Mouse (Mus musculus) Muller cell, postnatal 12 days (primary cell): ENCODE data around the gene Eid3.
A peak's percentile ranks its signal among the peaks of the same experiment; 100 is the strongest.

Source experiments
- DNase-seq: peaks from one replicate; pipeline ENCODE4 v3.0.0-alpha.2; 2015; ENCODE audit errors: inconsistent ontology term

Eid3 gene

DNA sequence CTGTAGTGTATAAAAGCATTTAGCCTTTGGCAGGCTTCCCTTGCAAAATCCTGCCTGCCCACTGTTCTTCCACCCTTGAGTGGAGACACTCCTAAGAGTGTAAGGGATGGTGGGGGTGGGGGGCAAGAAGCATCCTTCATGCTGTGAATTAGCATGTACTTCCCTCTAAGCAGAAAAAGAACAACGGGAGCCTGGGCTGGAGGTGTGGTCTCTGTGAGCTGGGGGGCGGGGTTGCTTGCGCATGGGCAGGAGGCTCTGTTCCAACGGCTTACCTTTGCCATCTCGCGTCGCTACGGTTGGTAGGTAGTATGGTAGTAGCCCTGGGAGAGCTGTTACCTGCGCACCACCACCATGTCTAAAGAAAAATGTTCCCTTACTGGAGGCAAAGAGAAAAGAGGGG, at the start of gene Eid3:
TSS of gene Eid3 (plus strand) at position 271 of the 400 bp plus-strand sequence.
- DNase-seq = peak; percentile 66

DNA sequence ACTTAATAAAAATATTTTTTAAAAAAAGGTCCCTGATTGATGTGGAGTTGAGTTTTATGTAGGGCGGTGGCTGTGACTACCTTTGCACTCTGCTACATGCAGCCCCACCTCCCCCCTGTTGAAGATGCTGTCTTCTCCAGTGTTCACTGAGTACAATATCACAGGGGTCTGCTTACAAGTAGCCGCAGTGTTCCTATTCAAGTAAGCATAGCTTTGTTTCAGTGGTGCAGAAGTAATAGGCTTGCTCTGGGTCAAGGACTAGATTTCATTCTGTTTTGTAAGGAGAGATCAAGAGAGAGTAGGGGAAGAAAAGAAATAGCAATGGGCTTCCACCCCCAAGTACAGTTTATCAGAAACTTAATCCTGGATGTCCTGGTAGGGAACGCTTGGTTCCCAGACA, 48.9 kb upstream of the Eid3 start:
- peak; percentile 71 for DNase-seq

DNA sequence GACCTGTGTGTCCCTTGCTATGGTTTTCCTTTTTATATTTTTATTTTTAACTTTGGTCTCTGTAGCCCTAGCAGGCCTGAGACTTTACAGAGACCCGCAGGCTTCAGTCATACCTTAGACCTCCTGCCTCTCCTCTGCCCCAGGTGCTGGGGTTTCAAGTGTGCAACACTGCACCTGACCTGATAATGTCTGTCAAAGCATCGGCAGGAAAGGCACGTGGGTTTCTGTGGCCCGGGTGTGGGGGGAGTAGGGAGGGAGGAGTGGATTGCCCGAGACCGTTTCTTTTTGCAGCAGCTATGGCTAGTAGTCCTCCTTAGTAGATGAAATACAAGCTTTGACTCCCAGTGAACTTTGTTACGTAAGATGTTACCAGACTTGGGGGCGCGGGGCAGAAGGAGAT, 48.5 kb upstream of the Eid3 start:
- DNase-seq = peak; percentile 31

DNA sequence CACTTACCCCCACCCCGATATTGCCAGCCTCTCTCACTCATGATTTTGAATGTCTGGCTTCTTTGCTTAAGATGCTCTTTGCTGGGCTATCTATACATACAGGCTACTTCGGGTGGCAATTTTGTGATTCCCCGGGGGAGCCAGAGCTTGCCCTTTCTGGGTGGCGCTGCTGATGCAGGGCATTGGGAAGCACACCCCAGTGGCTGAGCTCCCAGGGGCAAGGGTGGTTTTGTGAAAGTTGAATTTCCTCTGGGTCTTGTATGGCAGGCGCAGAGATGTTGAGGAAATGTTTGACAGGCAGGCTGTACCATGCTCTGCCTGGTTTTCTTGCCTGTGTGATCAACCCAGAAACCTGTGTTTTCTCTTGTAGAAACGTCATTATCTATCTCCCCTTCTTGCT, 47.8 kb upstream of the Eid3 start:
- no peak for DNase-seq

DNA sequence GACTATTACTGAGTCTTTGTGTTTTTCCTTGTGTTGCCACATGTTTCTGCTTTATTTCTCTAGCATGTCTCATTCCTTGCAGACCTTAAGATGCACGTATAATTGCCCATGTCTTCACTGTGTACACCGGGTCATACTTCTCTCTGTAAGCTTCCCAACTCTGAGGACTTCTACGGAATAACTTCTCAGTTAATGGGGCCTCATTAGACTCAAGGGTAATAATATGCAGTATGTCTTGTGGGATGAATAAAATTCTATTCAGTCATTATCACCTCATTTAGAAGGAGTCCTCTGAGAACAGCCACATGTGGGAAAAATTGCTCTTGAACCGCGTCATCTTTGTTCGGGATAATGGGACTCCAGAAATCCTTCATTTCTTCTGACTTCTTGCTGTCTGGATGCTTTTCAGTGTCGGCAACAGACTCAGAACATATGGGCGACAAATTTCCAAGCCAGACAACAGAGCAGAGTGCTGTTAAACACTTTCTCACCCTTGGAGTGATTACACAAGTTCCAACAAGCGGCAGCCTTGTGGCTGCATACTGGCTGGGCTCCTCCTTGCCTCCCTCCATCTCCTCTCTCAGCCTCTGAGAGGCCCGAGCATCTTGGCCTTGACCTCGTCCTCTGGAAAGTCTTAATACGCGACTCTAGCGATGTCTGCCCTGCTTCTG, 43.2 kb upstream of the Eid3 start:
- no peak for DNase-seq

DNA sequence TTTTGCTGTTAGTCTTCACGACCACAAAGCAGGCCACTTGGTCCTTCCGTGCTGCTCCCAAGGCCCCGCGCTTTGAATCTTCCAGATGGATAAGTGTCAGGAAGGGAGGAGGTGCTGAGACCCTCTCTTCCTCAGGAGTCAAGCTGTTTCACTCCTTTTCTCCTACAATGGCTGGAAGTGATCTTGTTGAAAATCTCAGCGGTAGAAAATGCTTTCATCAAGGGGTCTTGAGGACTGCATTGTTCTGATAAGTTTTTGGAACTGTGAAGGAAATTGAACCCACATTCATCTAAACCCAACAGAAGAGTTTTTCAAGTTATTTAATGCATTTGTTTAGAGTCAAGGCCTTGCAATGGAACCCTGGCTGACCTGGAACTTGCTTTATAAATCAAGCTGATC, 42.6 kb upstream of the Eid3 start:
- DNase-seq = no peak

DNA sequence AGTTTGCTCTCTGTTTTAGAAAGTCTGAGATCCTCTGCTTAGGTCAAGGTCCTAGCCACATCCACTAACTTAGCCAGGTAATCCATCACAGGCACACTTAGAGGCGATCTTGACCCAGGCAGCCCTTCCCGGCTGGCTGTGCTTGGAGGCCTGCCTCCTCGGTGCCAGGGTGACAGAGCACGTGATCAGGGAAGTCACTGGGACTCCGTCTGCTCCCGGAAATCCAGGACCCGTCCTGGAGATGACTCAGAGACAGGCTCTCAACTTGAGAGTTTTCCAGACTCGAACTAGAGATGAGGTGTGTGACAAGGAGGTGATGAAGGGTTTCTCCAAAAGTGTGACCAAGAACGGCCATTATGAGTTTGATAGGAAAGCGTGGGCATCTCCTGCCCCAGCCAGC, 41.9 kb upstream of the Eid3 start:
- DNase-seq = no peak

DNA sequence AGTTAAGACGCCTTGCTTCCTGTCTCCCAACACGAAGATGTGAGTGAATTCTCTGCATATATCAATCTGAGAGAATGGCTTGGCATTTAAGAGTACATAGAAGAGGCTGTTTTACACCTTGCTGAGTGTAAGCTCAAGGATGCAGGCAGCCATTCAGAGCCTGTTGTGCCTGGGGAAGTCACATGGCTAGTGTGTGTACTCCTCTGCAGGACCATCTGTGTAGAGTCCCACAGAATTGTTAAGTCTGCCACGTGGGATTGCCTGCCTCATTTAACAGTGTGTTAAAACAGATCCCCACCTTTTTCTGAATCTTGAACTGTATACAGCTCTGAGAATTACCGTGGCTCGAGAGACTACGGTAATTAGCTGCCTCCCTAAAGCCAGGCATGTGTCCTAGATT, 39.9 kb upstream of the Eid3 start:
- no peak for DNase-seq

DNA sequence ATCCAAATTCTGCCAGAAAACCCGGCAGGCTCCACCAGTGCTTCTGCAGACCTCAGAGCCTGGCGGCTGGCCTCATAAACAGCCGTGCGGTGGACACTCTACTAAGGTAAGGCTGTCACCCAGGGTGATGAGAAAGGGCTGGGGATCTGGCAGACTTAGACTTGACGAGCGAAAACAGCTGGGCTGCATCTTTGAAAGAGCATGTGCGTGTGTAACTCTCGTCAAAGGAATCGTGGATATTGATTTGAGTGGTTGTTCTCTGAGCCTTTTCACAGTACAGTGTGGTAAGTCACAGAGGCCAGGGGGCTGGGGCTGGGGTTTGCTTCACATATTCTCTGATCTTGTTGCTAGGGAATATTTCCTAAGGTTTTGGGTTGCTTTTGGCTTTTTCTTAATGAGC, 32.5 kb upstream of the Eid3 start, which contains the start of gene Txnrd1:
TSS of gene Txnrd1 (plus strand) at position 26 of the 400 bp plus-strand sequence.
- no peak for DNase-seq

DNA sequence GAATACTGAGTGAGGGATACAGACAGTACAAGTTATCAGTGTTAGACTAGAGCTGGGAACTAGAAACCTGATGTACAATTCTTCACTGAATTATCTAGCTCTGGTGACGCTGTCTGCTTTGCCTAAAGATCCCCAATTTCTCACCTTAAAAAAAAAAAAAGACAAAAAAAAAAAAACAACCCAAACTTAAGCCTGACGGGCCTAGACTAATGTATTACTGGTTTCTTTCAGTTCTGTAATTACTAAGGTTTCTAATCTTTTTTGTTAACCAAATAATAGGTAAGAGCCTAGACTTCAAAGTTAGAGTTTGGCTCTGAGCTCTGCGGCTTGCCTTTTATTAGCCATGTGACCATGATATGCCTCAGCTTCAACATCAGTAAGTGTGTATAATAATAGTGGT, 30.5 kb upstream of the Eid3 start:
- no peak for DNase-seq

DNA sequence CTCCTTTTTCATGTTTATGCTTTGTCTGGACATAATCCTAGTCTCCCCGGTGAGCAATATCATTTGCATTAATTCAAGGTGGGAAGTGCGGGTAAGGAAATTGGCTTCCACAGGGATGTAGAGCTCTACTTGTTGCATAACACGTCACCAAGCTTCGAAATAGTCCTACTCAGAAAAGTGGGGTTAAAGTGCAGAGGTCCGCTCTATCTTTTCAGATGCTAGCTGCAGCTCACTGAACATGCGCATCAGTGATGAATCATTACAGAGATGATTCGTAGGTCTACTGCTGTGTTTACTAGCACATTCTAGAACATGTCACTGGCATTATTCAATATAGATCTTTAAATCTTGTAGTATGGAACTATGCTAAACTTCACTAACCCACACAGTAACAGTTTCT, 28.0 kb upstream of the Eid3 start:
- DNase-seq = no peak

DNA sequence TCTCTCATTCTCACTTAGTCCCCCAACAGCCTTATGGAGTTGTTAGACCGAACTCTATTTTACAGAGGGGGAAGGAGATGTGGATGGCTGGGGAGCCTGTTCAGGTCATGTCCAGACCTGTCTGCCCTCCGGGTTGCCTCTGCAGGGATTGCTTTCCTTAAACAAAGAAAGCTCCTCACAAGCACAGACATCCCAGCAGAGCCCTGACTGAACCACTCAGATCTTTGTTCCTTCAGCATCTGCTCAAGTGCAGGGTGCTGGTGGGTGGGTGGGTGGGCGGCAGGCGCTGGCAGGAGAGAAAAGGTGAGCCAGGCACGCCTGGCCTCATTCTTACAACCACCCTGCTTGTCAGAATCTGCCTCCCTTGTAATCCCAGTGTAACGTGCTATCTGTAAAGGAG, 22.3 kb upstream of the Eid3 start:
- DNase-seq = no peak

DNA sequence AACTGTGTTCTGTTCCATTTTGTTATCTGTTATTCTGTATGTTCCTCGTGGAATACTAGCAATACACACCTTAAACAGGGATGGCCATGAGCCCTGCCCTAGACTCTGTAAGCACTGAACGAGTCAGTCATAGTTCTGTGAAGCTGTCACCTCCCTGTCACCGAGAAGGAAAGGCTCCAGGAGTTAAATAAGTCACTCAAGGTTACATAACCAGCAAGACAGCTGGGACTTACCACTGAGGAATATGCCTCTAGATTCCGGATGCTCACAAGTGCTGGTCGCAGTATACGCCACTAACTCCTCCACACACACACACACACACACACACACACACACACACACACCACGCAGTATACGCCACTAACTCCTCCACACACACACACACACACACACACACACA, 21.7 kb upstream of the Eid3 start:
- DNase-seq = no peak

DNA sequence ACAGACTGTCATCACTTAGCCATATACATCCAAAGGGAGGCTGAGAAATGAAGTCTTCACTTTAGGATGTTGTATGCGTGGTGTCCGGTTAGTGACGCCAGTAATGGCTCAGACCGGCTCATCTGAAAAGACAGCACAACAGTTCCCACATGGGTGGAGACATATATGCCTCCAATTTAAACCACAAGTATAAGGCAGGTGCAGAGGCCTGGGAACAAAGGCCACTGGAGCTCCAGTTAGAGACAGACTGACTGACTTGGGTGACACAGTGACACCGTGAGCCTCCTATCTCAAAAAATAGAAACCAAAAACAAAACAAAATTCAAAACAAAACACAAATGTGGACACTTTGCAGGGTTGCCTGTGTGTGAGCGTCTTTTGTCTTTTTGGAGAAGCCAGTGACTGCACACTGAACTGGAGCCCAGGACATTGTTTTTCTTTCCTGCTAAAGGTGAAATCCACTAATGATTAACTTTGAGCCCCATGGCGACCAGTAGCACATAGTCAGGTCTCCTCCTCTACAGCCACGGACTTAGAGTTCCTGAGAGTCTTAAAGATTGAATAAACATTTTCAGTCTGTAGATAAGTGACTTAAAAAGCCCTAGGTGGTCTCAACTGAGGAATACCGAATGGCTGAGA, 18.5 kb upstream of the Eid3 start:
- DNase-seq = no peak

DNA sequence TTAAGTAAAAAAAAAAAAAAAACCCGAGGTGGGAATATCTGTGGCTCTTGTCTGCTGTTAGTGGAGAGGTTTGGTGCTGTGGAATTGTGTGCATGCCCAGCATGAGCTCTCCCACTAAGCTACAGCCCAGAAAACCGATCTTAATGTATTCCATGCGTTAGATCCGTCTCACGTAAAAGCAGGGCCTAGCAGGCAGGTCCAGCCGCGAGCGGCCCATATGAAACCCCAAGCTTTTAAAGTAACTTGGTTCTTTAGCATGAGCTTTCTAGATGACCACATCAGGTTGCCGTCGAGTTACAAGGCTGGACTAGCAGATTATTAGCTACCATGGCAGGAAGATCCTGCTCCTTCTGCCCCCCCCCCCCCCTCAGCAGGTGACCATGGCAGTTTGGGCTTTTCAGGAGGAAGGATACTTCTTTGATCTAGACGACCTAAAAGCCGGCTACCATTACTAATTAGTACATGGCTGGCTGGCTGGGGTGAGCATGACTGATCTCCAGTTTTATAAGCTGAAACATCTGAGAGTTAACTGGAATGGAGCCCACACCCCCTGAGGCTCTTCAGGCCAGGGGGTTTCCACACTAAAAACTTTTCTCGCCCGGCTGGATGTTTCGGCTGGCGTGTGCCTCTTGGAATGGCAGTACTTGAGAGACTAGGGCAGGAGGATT, 16.6 kb upstream of the Eid3 start:
- DNase-seq = peak; percentile 34

DNA sequence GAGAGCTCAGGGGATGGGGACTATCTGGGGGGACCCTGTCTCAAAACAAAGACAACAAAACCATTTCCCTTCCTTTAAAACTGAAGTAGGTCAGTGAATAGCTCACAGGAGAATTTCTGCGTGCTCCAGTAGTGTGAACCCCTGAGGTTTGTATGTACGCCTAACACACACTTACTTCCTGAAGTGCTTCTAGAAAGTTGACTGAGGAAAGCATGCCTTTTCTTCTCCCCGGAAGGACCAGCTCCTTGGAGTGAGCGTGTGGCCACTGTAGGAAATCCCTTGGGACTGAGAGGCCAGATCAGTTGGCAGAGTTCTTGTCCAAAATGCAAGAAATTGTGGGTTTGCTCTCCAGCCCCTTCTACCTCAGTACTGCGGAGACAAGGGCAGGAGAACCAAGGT, 16.1 kb upstream of the Eid3 start:
- no peak for DNase-seq

DNA sequence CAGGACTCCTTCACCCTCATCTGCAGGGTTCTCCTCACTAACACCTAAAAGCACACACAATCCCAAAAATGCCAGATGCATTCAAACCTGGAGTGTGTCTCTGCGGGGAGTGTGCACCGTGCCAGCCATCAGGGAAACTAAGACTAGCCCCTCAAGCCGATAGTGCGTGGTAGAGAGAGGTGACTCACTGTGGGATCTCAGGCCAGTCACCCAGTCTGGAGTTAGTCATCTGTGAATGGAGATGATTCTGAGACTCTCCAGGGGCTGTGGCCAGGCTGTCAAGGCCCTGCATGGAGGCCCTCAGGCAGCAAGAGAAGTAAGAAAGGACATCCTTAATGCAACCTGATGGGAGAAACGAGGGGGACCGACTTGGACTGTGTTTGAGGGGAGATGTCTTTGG, 14.7 kb upstream of the Eid3 start:
- peak; percentile 72 for DNase-seq

DNA sequence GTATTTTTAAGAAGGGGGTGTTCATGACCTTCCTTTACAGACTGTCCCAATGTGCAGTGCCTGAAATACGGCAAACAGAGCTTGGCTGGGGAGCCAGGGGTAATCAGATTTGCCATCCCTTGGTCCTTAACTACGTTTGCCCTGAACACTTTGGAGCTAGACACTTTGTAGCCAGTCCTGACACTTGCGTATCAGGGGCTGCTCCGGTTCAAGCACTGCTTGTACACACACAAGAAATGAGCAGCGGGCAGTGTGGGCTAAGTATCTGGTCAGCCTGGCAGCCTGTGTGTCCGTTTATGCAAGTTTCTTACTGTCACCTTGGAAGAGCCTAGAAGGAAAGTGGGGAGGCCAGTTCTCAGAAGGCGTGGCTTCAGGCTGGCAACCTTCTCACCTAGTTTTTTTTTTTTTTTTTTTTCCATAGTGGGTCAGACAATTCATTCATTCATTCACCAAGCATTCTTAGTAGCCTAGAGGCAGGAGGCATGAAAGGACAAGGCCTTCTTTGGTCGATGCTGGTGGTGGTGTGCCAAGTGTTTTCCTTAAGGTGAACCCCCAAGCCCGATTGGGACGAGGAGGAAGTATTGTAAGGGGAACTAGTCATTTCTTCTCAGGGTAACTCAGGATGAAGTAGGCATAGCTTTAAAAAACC, 8.3 kb upstream of the Eid3 start:
- no peak for DNase-seq

DNA sequence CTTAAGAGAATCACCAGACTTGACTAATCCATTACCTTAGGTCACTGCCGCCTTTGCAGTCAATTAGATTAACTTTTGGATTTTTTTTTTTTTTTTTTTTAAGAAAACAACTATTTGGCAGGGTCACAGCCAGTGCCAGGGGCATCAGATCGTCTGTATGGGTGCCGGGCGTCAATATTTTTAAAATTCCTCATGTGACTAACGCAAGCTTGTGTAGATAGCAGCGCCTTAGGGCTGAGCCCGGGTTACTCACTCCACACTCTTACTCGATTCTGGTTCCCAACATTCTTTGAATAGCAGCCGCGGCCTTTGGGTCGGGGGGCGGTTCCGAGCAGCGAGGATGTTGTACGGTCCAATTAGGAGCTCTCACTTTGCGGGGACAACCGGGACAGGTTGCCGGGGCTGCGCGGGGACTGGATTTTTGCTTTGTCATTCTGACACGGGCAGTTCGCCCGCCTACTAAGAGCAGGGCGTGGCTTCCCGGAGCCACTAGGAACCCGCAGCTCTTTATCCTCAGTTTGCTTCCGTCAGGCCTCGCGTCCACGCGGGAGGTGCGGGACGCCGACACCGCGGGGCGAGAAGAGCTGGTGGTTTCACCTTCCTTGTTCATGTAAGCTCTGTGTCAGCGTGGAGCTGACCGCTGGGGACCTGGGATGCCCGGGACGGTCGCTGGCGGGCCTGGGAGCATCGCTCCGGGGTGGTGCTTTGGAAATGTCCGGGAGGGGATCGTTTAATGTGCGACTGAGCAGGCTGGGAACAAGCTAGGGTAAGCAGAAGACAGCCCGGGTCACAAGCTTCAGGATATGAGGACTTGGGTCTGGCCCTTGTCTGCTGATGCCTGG, 7.5 kb upstream of the Eid3 start:
- peak; percentile 100 for DNase-seq

DNA sequence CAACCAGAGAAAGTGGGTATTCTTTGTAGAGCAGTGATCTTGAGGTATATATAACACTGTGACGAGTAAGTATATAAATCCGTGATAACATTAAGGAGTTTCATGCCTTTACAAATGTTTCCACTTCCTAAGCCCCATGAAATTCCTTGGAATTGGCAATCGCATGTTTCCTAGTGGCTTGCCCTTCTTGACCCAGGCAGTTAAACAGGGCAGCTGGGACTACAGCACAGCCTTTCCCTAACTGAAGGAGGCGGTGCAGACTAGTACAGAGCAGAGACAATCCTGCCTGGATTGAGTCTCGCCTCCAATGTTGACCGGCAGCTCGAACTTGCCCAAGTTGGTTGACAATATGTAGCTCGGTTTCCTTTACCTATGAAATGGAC, 6.9 kb upstream of the Eid3 start:
- DNase-seq = peak; percentile 60

DNA sequence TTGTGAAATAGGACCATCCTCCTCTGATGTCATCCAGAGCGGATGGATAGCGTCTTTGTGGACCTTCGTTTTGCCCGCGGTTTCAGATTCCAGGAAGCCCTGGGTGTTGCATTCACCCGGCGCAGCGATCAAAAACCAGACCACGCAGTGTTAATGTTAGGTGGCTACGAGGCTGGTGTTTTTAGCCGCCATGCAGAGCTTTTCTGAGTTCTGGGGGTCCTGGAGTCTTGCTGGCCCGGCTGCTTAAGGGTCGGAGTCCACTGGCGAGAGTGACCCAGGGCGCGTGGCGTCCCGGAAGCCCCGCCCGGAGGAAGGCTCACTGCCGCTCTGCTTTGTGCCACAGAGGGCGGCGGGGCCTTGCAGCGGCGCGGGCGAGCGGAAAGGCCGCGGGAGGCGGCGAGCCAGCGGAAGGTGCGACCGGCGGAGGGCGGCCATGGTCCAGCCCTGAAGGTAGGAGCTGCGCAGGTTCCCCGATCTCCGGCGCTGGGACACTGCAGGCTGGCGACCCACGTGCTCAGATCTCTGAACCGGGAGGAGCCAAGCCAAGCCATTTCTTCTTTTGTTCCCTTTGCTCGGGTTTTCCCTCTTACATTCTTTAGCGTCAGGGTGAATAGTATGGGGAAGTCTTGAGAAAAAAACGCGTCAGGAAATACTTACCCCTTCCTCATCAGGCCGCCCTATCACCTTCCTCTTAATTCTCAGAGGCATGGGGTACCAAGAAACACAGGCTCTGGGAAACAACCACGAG, 6.1 kb upstream of the Eid3 start:
- DNase-seq = peak; percentile 84
